Mouse (Mus musculus) limb, embryonic 15.5 days (tissue): Measurements from ENCODE around the gene Rprml. TPM values are rescaled to one million over a fixed set of nuclear protein-coding genes. Genes with fewer than 3 reads are reported as not detected.

ENCODE experiments used
- ATAC-seq: fragments of 200-750 bp; cut with Nextera tagmentation; 2 replicates; pipeline ENCODE4 v1.8.0; 2017; ENCODE audit warnings: low read depth, moderate TSS enrichment; ENCODE audit not compliant: insufficient number of reproducible peaks, low FRiP score, low TSS enrichment
- H3K27ac ChIP-seq: fragments of 300-500 bp; sonication (generic); 2 replicates; pipeline ENCODE4 v1.5.1; 2015; ENCODE audit warnings: moderate library complexity, mild to moderate bottlenecking, inconsistent platforms
- H3K27me3 ChIP-seq: fragments of 300-500 bp; sonication (generic); 2 replicates; pipeline ENCODE4 v1.6.1; 2015; ENCODE audit warnings: inconsistent platforms
- H3K36me3 ChIP-seq: fragments of 300-500 bp; sonication (generic); 2 replicates; pipeline ENCODE4 v1.6.1; 2015; ENCODE audit warnings: inconsistent platforms
- H3K4me1 ChIP-seq: fragments of 300-500 bp; sonication (generic); 2 replicates; pipeline ENCODE4 v1.6.1; 2015; ENCODE audit warnings: inconsistent platforms
- H3K4me2 ChIP-seq: fragments of 300-500 bp; sonication (generic); 2 replicates; pipeline ENCODE4 v1.6.1; 2015; ENCODE audit warnings: mild to moderate bottlenecking, inconsistent platforms
- H3K4me3 ChIP-seq: fragments of 300-500 bp; sonication (generic); 2 replicates; pipeline ENCODE4 v1.5.1; 2015; ENCODE audit warnings: mild to moderate bottlenecking, inconsistent platforms
- H3K9ac ChIP-seq: fragments of 300-500 bp; sonication (generic); 2 replicates; pipeline ENCODE4 v1.6.1; 2015; ENCODE audit warnings: inconsistent platforms
- H3K9me3 ChIP-seq: fragments of 300-500 bp; sonication (generic); 2 replicates; pipeline ENCODE4 v1.6.1; 2016; ENCODE audit warnings: inconsistent platforms
- WGBS: fragments of 180-500 bp; shearing (Covaris S2); methylation state at CpG from one replicate; pipeline ENCODE4 v1.1.7; 2015; 5-methylcytosine and 5-hydroxymethylcytosine counted together
- polyA plus RNA-seq: library from polyadenylated mRNA; unstranded; fragments of >200 nt; fragmentation: Nextera tagmentation; extraction: Ambion mirVana; gene quantifications from 2 replicates; pipeline ENCODE4 v1.2.1, GENCODE M21; 2015

Rprml gene
- polyA plus RNA-seq, result 0.14 TPM in 1 of 2 replicates, not detected in the other

GRCm38 (mm10) chr11:103649301-103649982, at the start of gene Rprml:
Rprml (plus strand) TSS chr11:103649570.
- Histone ChIP-seq H3K4me2 (peak within 1 kb of the TSS; percentile 82), H3K4me3 (peak within 1 kb of the TSS; percentile 42), H3K4me1 (peaks cover 14% of the 10 kb centered on the region), H3K9me3 (no peaks in the 10 kb centered on the region), H3K36me3 (no peaks in the 10 kb centered on the region), H3K9ac (no peak within 1 kb of the TSS), H3K27me3 (peaks cover 86% of the 10 kb centered on the region), H3K27ac (no peak within 1 kb of the TSS)
- WGBS, result under 1% methylated on average over 64 of the region's 71 CpGs
- ATAC-seq, result 0 out of 2 replicates have a peak, but pooled peaks have one; percentile 16

GRCm38 (mm10) chr11:103606611-103607010, 42.8 kb upstream of the Rprml start:
- 55% methylated on average over 4 of the region's 5 CpGs for WGBS
- no peak overlapping the region for H3K4me2 ChIP-seq
- ATAC-seq, result no peak
- H3K9me3 ChIP-seq, result no peaks in the 10 kb centered on the region
- H3K36me3 ChIP-seq, result no peaks in the 10 kb centered on the region
- no peak overlapping the region for H3K27ac ChIP-seq
- H3K4me3 ChIP-seq, result no peak overlapping the region
- H3K4me1 ChIP-seq, result no peaks in the 10 kb centered on the region
- no peaks in the 10 kb centered on the region for H3K27me3 ChIP-seq
- no peak overlapping the region for H3K9ac ChIP-seq

GRCm38 (mm10) chr11:103610772-103611171, 38.6 kb upstream of the Rprml start:
- Histone ChIP-seq H3K4me3 (no peak overlapping the region), H3K4me2 (no peak overlapping the region), H3K4me1 (no peaks in the 10 kb centered on the region), H3K9me3 (no peaks in the 10 kb centered on the region), H3K27ac (no peak overlapping the region), H3K27me3 (no peaks in the 10 kb centered on the region), H3K9ac (no peak overlapping the region), H3K36me3 (no peaks in the 10 kb centered on the region)
- ATAC-seq, result no peak
- 87% methylated on average over 2 of the region's 2 CpGs for WGBS

DNA sequence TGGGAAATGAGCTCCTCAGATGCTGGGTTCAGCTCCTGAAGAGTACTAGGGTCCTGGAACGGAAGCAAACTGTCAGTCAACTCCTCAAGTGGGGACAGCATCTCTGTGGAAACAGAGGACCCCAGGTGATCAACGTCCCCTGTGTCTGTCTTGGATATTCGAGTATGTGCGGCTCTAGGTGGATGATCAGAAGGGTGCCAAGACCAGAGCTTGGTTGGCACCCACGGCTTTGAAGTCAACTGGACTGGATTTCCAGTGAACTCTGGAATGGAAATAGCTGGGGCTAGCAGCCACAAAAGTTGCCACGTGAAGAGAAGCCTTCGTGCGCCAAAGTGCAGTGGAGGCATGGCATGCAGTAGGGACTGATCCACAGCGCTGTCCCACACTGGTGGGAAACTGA, 28.3 kb upstream of the Rprml start, which contains the start of gene Gm884:
TSS of gene Gm884 (minus strand) at position 101 of the 400 bp plus-strand sequence.
- Histone ChIP-seq H3K4me1 (no peaks in the 10 kb centered on the region), H3K36me3 (no peaks in the 10 kb centered on the region), H3K4me3 (no peak within 1 kb of the TSS), H3K9ac (no peak within 1 kb of the TSS), H3K27me3 (no peaks in the 10 kb centered on the region), H3K27ac (no peak within 1 kb of the TSS), H3K9me3 (no peaks in the 10 kb centered on the region), H3K4me2 (no peak within 1 kb of the TSS)
- no peak for ATAC-seq
- WGBS, result 80% methylated on average over 9 of the region's 9 CpGs

DNA sequence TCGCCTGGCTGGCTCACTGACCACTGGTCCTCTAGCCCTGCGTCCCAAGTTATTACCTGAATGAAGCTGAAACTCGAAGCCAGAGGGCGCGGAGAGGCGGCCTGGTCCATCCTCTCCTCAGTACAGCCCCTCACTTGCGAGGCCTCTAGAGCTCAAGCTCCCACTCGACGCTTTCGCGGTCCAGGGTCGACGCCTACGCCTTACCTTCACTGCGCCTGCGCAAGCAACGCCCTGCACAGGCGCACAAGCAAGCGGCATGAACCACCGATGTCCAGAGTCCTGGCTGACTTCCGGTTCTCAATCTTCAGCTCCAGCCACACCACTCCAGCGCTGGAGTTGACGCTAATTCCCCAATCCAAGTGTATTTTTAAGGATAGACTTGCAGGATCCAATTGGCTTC, 21.9 kb upstream of the Rprml start:
- Histone ChIP-seq H3K36me3 (no peaks in the 10 kb centered on the region), H3K4me3 (no peak overlapping the region), H3K9ac (no peak overlapping the region), H3K27ac (no peak overlapping the region), H3K27me3 (peaks cover 2% of the 10 kb centered on the region; the same call in 1 of the 2 replicates), H3K4me2 (no peak overlapping the region), H3K4me1 (no peaks in the 10 kb centered on the region), H3K9me3 (no peaks in the 10 kb centered on the region)
- 80% methylated on average over 23 of the region's 23 CpGs for WGBS
- ATAC-seq, result no peak

GRCm38 (mm10) chr11:103634806-103635205, 14.6 kb upstream of the Rprml start:
- H3K27me3 ChIP-seq, result peaks cover 12% of the 10 kb centered on the region
- no peak overlapping the region for H3K4me2 ChIP-seq
- no peaks in the 10 kb centered on the region for H3K9me3 ChIP-seq
- no peak overlapping the region for H3K27ac ChIP-seq
- H3K9ac ChIP-seq, result no peak overlapping the region
- WGBS, result 81% methylated on average over 7 of the region's 7 CpGs
- H3K4me3 ChIP-seq, result no peak overlapping the region
- no peak for ATAC-seq
- no peaks in the 10 kb centered on the region for H3K36me3 ChIP-seq
- H3K4me1 ChIP-seq, result no peaks in the 10 kb centered on the region

- WGBS, result 74% methylated on average over 3 of the region's 3 CpGs
- Histone ChIP-seq H3K27ac (no peak overlapping the region), H3K9ac (no peak overlapping the region), H3K27me3 (peaks cover 17% of the 10 kb centered on the region), H3K9me3 (no peaks in the 10 kb centered on the region), H3K4me2 (no peak overlapping the region), H3K4me1 (no peaks in the 10 kb centered on the region), H3K4me3 (no peak overlapping the region), H3K36me3 (no peaks in the 10 kb centered on the region)
- no peak for ATAC-seq
Measured at GRCm38 (mm10) chr11:103635481-103635880, 13.9 kb upstream of the Rprml start.

DNA sequence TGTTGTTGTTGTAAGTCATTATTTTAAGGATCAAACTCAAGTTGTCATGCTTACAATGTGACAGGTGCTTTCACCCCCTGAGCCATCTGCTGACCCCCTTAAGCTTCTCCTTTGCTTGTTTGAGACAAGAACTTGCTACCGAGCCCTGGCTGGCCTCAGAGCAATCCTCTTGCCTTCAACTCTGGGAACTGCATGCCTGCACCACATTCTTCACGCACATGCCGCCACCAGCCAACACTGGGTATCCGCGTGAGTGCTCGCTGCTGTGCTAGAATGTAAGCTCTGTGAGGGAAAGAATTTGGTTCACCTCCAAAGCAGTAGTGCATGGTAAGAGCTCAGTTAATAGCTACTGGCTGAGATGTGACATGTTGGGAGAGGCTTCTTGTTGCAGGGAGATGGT, 13.1 kb upstream of the Rprml start:
- Histone ChIP-seq H3K4me3 (no peak overlapping the region), H3K27ac (no peak overlapping the region), H3K4me2 (no peak overlapping the region), H3K9ac (no peak overlapping the region), H3K27me3 (peaks cover 19% of the 10 kb centered on the region), H3K9me3 (no peaks in the 10 kb centered on the region), H3K36me3 (no peaks in the 10 kb centered on the region), H3K4me1 (no peaks in the 10 kb centered on the region)
- no peak for ATAC-seq
- 71% methylated on average over 6 of the region's 6 CpGs for WGBS

GRCm38 (mm10) chr11:103638790-103639189, 10.6 kb upstream of the Rprml start, which contains the start of gene Lyzl6:
Lyzl6 (minus strand) TSS chr11:103638890.
- Histone ChIP-seq H3K9me3 (no peaks in the 10 kb centered on the region), H3K9ac (no peak within 1 kb of the TSS), H3K4me3 (no peak within 1 kb of the TSS), H3K27me3 (peaks cover 21% of the 10 kb centered on the region), H3K4me2 (no peak within 1 kb of the TSS), H3K27ac (no peak within 1 kb of the TSS), H3K36me3 (no peaks in the 10 kb centered on the region), H3K4me1 (no peaks in the 10 kb centered on the region)
- ATAC-seq, result no peak
- WGBS, result 73% methylated on average over 3 of the region's 3 CpGs

DNA sequence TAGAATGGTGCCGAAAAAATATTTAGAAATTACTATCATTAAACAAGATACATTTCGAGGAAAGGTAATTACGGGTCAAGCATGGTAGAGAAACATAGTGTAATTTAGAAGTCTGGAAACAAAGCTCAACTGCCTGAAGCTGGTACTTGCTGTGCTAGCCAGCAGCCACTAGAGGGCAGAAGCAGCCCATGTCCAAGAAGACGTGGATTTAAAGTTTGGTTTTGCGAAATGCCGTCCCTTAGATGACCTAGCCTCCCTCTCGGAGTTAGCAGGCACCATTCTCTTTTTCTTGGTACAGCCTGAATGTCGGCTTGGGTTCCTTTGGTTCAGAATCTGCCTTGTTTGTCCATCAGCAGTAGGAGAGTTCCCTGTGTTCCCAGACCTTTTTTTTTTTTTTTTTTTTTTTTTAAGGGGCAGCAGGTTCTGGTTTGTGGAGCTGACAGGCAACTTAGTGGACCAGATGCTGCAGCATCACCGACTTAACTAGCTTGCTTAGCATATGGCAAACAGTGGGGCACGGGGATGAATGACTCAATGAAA, 9.9 kb upstream of the Rprml start:
- 2% methylated on average over 10 of the region's 10 CpGs for WGBS

GRCm38 (mm10) chr11:103643211-103643610, 6.2 kb upstream of the Rprml start:
- Histone ChIP-seq H3K4me2 (no peak overlapping the region), H3K4me1 (no peaks in the 10 kb centered on the region), H3K27ac (no peak overlapping the region), H3K9ac (no peak overlapping the region), H3K9me3 (no peaks in the 10 kb centered on the region), H3K27me3 (peaks cover 45% of the 10 kb centered on the region), H3K36me3 (no peaks in the 10 kb centered on the region), H3K4me3 (no peak overlapping the region)
- 36% methylated on average over 9 of the region's 9 CpGs for WGBS
- no peak for ATAC-seq

More for the DNA sequence above, 9.9 kb upstream of the Rprml start:
- H3K4me1 ChIP-seq, result no peaks in the 10 kb centered on the region
- no peak overlapping the region for H3K4me2 ChIP-seq
- H3K9me3 ChIP-seq, result no peaks in the 10 kb centered on the region
- no peaks in the 10 kb centered on the region for H3K36me3 ChIP-seq
- no peak overlapping the region for H3K4me3 ChIP-seq
- H3K9ac ChIP-seq, result no peak overlapping the region
- no peak for ATAC-seq
- no peak overlapping the region for H3K27ac ChIP-seq
- peaks cover 21% of the 10 kb centered on the region for H3K27me3 ChIP-seq

- Histone ChIP-seq H3K36me3 (no peaks in the 10 kb centered on the region), H3K9me3 (no peaks in the 10 kb centered on the region), H3K4me3 (no peak overlapping the region), H3K27ac (no peak overlapping the region), H3K9ac (no peak overlapping the region), H3K4me2 (no peak overlapping the region), H3K27me3 (peaks cover 51% of the 10 kb centered on the region), H3K4me1 (peaks cover 14% of the 10 kb centered on the region)
- whole genome bisulfite sequencing, result 30% methylated on average over 8 of the region's 8 CpGs
- no peak for ATAC-seq
Measured at GRCm38 (mm10) chr11:103645731-103646130, 3.6 kb upstream of the Rprml start.
